Mouse (Mus musculus) megakaryocyte, embryonic 14.5 days (primary cell): ENCODE data around the gene Cfi.

Experiments used
- FLI1 ChIP-seq: IDR thresholded peaks from 2 replicates; pipeline ENCODE4 v1.6.1; 2012; ENCODE audit warnings: low read length, inconsistent platforms, mixed read lengths
- GATA1 ChIP-seq: IDR thresholded peaks from 3 replicates; pipeline ENCODE4 v1.6.1; 2012; ENCODE audit warnings: mixed read lengths, low read length, inconsistent platforms, borderline replicate concordance

DNA sequence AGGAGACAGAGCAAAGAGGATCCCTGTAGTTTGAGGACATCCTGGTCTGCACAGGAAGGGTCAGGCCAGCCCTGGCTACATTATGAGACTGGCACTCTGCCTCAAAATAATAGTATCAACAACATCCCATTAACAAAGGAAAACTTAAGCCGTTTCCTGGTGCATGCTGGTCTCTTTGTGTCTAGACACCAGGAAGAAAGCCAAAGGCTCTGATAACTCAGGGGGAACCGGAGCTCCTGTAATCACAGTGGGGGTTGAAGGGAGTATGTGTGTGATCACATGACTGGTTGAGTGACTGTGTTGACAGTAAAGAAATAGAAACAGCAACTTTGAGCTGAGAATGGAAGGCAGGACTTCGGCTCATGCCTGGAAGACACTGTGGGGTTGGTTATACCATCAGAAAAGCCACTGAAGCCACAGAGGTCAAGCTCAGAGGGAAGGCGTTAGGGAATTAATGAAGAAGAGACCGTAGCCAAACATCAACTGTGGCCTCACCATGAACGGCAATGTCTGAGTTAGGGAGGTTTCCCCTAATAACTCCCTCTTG, at the start of gene Cfi:
- TF ChIP-seq GATA1 (no peak), FLI1 (no peak)
